Mouse (Mus musculus): ENCODE measurements around the gene Pidd1.

GRCm38 (mm10) chr7:141435129-141435855 lies 8.5 kb downstream of the Pidd1 start:
- TF ChIP-seq CTCF (IDR thresholded peaks at IDR 0.05; ENCODE audit: borderline replicate concordance, insufficient read depth, low read depth, low read length) (no peak), POLR2A (IDR thresholded peaks at IDR 0.05; ENCODE audit: borderline replicate concordance, insufficient read depth, low read length) (peak; percentile 96)
